Mouse (Mus musculus): ENCODE measurements around the gene Gpr156.

DNA sequence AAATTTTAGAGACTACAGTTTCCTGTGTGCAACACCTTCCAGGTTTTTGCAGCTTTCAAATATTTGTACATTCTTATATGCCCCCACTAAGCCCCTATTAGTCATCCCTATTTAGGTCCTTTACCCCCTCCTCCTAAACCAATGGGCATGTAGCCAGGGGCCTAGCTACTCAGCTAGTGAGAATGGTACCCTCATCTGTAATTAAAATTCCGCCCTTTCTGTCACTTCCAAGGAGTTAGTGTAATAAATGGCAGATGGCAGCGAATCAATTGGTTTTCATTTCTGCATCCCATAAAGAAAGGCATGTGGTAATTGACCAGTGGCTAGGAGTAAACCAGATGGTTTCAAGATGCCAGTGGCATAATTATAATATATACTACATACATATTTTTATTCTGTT, 23.6 kb upstream of the Gpr156 start:
- TF ChIP-seq CTCF (IDR thresholded peaks at IDR 0.05; ENCODE audit: low read depth, low read length) (no peak), POLR2AphosphoS5 (IDR thresholded peaks at IDR 0.05; ENCODE audit: insufficient replicate concordance, low read depth, low read length) (no peak), GATA1 (IDR thresholded peaks at IDR 0.05; ENCODE audit: borderline replicate concordance, low read length) (no peak)
